Mouse (Mus musculus) olfactory bulb, adult 2 months (tissue): ENCODE results near the gene Asap2.

Source experiments
- CTCF ChIP-seq: fragments of 200-500 bp; IDR thresholded peaks from 2 replicates; pipeline ENCODE4 v1.5.1; 2012; ENCODE audit warnings: low read depth, mild to moderate bottlenecking, low read length, moderate library complexity; ENCODE audit not compliant: insufficient read depth
- POLR2A ChIP-seq: fragments of 200-500 bp; IDR thresholded peaks from 2 replicates; pipeline ENCODE4 v1.6.1; 2012; ENCODE audit warnings: mild to moderate bottlenecking, low read depth, low read length, moderate library complexity; ENCODE audit not compliant: insufficient read depth

- TF ChIP-seq CTCF (no peak), POLR2A (no peak)
Measured at GRCm38 (mm10) chr12:21132537-21132936, 142.3 kb downstream of the Asap2 start.
